Mouse (Mus musculus): ENCODE measurements at regions not wholly inside any gene's neighbourhood (a gene's known extent, or its start where the extent isn't known, plus 50 kb on each side); places are given as distances from the start of the nearest gene placed in this dataset.

DNA sequence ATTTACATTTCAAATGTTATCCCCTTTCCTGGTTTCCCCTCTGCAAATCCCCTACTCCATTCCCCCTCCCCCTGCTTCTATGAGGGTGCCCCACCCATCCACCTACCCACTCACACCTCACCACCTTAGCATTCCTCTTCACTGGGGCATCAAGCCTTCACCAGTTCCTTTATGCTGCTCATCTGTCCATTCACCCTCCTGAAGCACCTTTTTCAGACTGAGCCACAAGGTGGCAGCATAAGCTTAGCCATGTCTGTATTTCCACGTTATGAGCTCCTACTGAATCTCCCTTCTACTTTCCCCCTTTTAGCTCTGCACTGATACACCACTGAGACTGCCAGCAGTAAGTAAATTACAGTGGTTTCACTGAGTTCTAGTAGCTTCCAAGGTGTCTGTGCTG is 112.1 kb upstream of the Sptlc3 start:
- DNase-seq, result peak; percentile 70

DNA sequence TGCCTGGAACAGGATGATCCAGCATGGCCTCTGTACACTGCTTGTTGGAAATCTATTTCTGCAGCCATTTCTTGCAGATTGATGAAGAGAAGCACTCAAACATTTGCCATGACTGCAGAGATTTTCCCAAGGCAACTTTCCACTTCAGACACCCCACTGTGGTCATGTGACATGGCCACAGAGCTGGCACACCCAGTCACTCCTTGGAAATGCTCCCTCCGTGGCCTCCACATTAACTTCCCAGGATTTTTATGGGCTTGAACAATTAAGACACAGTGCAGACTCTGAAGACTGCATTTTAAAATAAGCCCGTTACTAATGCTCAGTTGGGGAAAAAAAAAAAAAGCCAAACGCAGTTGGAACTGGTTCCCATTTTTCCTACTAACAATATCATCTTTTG is 80.2 kb upstream of the Sptlc3 start:
- no peak for DNase-seq

DNA sequence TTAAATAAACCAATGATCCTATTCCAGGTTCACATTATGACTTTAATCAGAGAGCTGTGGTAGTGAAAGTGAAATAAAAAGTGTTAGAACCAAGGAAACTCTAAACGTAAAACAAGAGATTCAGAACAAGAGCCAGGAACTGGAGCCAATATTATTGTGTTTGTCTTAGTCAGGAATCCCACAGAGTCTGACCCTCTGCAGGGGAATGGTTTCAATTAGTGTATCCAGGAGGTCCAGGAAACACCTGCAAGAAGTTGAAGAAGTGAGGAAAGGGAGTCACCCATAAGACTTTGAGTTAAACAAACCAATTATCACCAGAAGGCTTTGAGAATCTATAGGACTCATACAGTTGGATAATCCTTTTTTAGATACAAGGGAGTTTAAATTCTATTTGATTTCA is 76.2 kb upstream of the Sptlc3 start:
- DNase-seq, result no peak

DNA sequence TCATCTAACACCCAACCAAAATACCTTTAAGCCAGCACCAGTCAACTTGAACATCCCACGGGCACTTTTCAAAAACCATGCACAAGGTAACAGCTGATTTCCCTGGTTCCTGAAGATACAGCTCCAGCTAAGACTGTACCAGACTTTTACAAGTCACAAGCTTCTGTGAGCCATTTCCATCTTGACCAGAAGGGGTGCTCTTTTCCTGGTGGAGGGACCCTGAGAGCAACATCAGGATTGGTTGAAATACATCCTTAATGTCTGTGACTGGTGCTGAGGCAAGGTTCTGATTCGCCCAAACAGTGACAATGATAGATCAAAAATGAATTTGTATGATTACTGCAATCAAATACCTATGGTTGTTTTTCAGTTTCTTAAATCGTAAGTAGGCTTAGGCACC is 71.0 kb upstream of the Sptlc3 start:
- DNase-seq, result no peak

DNA sequence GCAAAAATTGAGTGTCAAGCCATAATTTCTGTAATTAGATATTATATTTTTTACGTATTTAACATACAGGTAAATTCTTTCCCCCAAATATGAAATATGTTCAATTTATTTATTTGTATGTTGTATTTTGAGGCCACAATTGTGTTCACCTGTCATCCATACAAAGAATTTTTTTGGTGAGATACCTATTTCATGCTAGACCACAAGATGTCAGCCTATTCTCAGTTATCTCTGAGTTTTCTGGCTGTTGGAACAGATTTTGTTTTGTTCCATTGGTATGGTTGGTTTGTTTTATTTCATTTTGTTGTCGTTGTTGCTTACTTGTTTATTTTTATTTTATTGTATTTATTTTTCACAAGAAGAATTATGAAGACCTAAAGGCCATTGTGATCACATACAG is 70.3 kb upstream of the Sptlc3 start:
- no peak for DNase-seq

Measured in lung, postnatal 36 days (tissue).